Mouse (Mus musculus): ENCODE results near the gene Olfr1437. TPM values are rescaled to one million over a fixed set of nuclear protein-coding genes. Genes with fewer than 3 reads are reported as not detected.
"Not testable (repeated sequence)": the region's sequence is repeated elsewhere in the genome, so short reads cannot be mapped to it uniquely, and the experiment has no call there.

Gene Olfr1437
- not detected in 2 replicates for polyA plus RNA-seq (2015; fragmentation: Nextera tagmentation; extraction: Ambion mirVana)

- WGBS, result 87% methylated on average over 2 of the region's 2 CpGs
- Histone ChIP-seq H3K4me1 (no peaks in the 10 kb centered on the region), H3K4me2 (no peak within 1 kb of the TSS), H3K36me3 (no peaks in the 10 kb centered on the region), H3K27ac (no peak within 1 kb of the TSS), H3K9me3 (no peaks in the 10 kb centered on the region), H3K4me3 (replicated peaks) (no peak within 1 kb of the TSS), H3K9ac (no peak within 1 kb of the TSS), H3K27me3 (replicated peaks) (no peaks in the 10 kb centered on the region)
- no peak for ATAC-seq (ENCODE audit: insufficient read depth, low FRiP score, low read depth)
These were observed at the start of gene Olfr1437 for GRCm38 (mm10) chr19:12325001-12325400. Gene Olfr1437, minus strand, starts transcription at chr19:12325101.

- no peak overlapping the region for H3K27ac ChIP-seq
- 37% methylated on average over 2 of the region's 2 CpGs for WGBS
- no peak overlapping the region for H3K4me2 ChIP-seq
These were observed 49.6 kb upstream of the Olfr1437 start for GRCm38 (mm10) chr19:12374465-12375025.

GRCm38 (mm10) chr19:12373004-12373403 is 48.1 kb upstream of the Olfr1437 start:
- no peak overlapping the region for H3K4me3 ChIP-seq (replicated peaks)

More at GRCm38 (mm10) chr19:12374465-12375025, 49.6 kb upstream of the Olfr1437 start:
- Histone ChIP-seq H3K9ac (no peak overlapping the region), H3K4me1 (no peaks in the 10 kb centered on the region), H3K36me3 (no peaks in the 10 kb centered on the region), H3K27me3 (replicated peaks) (no peaks in the 10 kb centered on the region), H3K9me3 (no peaks in the 10 kb centered on the region), H3K4me3 (replicated peaks) (no peak overlapping the region)
- ATAC-seq (ENCODE audit: insufficient read depth, low FRiP score, low read depth), result no peak

GRCm38 (mm10) chr19:12335810-12336209 is 10.9 kb upstream of the Olfr1437 start, which contains the start of gene Olfr1438-ps1:
Gene Olfr1438-ps1, minus strand, starts transcription at chr19:12335910.
- Histone ChIP-seq H3K27me3 (replicated peaks) (no peaks in the 10 kb centered on the region), H3K9me3 (no peaks in the 10 kb centered on the region), H3K36me3 (no peaks in the 10 kb centered on the region), H3K9ac (no peak within 1 kb of the TSS), H3K4me1 (no peaks in the 10 kb centered on the region), H3K4me2 (no peak within 1 kb of the TSS), H3K4me3 (replicated peaks) (no peak within 1 kb of the TSS), H3K27ac (no peak within 1 kb of the TSS)
- 81% methylated on average over 3 of the region's 3 CpGs for WGBS
- no peak for ATAC-seq (ENCODE audit: insufficient read depth, low FRiP score, low read depth)

More at GRCm38 (mm10) chr19:12373004-12373403, 48.1 kb upstream of the Olfr1437 start:
- H3K27me3 ChIP-seq (replicated peaks), result no peaks in the 10 kb centered on the region
- WGBS, result 83% methylated on average over 3 of the region's 3 CpGs
- H3K9me3 ChIP-seq, result no peaks in the 10 kb centered on the region
- H3K27ac ChIP-seq, result no peak overlapping the region
- H3K9ac ChIP-seq, result no peak overlapping the region
- ATAC-seq (ENCODE audit: insufficient read depth, low FRiP score, low read depth), result no peak
- H3K4me1 ChIP-seq, result no peaks in the 10 kb centered on the region
- no peak overlapping the region for H3K4me2 ChIP-seq
- no peaks in the 10 kb centered on the region for H3K36me3 ChIP-seq

- WGBS, result 90% methylated on average over 1 of the region's 1 CpGs
- not testable (repeated sequence) for H3K9ac ChIP-seq; H3K27me3 ChIP-seq (replicated peaks); H3K36me3 ChIP-seq; ATAC-seq (ENCODE audit: insufficient read depth, low FRiP score, low read depth); H3K4me2 ChIP-seq; H3K9me3 ChIP-seq; H3K4me3 ChIP-seq (replicated peaks); H3K4me1 ChIP-seq; H3K27ac ChIP-seq
These were observed 25.9 kb downstream of the Olfr1437 start, which contains the start of gene Olfr1436 for GRCm38 (mm10) chr19:12299030-12299429. Gene Olfr1436, minus strand, starts transcription at chr19:12299130.

GRCm38 (mm10) chr19:12292979-12293378 is 31.9 kb downstream of the Olfr1437 start:
- H3K4me3 ChIP-seq (replicated peaks), result no peak overlapping the region
- H3K9me3 ChIP-seq, result no peaks in the 10 kb centered on the region
- H3K9ac ChIP-seq, result no peak overlapping the region
- no peak overlapping the region for H3K27ac ChIP-seq
- H3K4me2 ChIP-seq, result no peak overlapping the region
- no peak for ATAC-seq (ENCODE audit: insufficient read depth, low FRiP score, low read depth)
- H3K4me1 ChIP-seq, result no peaks in the 10 kb centered on the region
- no peaks in the 10 kb centered on the region for H3K27me3 ChIP-seq (replicated peaks)
- no peaks in the 10 kb centered on the region for H3K36me3 ChIP-seq

GRCm38 (mm10) chr19:12279554-12279953 is 45.3 kb downstream of the Olfr1437 start, which contains the start of gene Olfr1434:
Gene Olfr1434, plus strand, starts transcription at chr19:12279854.
- ATAC-seq (ENCODE audit: insufficient read depth, low FRiP score, low read depth), result no peak
- Histone ChIP-seq H3K27ac (no peak within 1 kb of the TSS), H3K4me1 (no peaks in the 10 kb centered on the region), H3K4me2 (no peak within 1 kb of the TSS), H3K36me3 (no peaks in the 10 kb centered on the region), H3K4me3 (replicated peaks) (no peak within 1 kb of the TSS), H3K27me3 (replicated peaks) (no peaks in the 10 kb centered on the region), H3K9me3 (no peaks in the 10 kb centered on the region), H3K9ac (no peak within 1 kb of the TSS)
- whole genome bisulfite sequencing, result 79% methylated on average over 2 of the region's 2 CpGs

Other genes with a start within 250 kb of the Olfr1437 start
- gene Olfr1425, start 247.4 kb downstream of the Olfr1437 start, polyA plus RNA-seq (2015; fragmentation: Nextera tagmentation; extraction: Ambion mirVana), result not detected in 2 replicates
- gene Olfr1426, start 233.1 kb downstream of the Olfr1437 start, polyA plus RNA-seq (2015; fragmentation: Nextera tagmentation; extraction: Ambion mirVana), result not detected in 2 replicates
- not detected in 2 replicates for gene Olfr1427, start 221.8 kb downstream of the Olfr1437 start, polyA plus RNA-seq (2015; fragmentation: Nextera tagmentation; extraction: Ambion mirVana)
- gene Olfr1428, start 209.2 kb downstream of the Olfr1437 start, polyA plus RNA-seq (2015; fragmentation: Nextera tagmentation; extraction: Ambion mirVana), result not detected in 2 replicates
- not detected in 2 replicates for gene Olfr76, start 201.9 kb downstream of the Olfr1437 start, polyA plus RNA-seq (2015; fragmentation: Nextera tagmentation; extraction: Ambion mirVana)
- 0.04 and 0.06 TPM in 2 replicates for gene Olfr1555-ps1, start 155.0 kb downstream of the Olfr1437 start, polyA plus RNA-seq (2015; fragmentation: Nextera tagmentation; extraction: Ambion mirVana)
- not detected in 2 replicates for gene Olfr1431, start 124.5 kb downstream of the Olfr1437 start, polyA plus RNA-seq (2015; fragmentation: Nextera tagmentation; extraction: Ambion mirVana)
- not detected in 2 replicates for gene Olfr1432, start 92.5 kb downstream of the Olfr1437 start, polyA plus RNA-seq (2015; fragmentation: Nextera tagmentation; extraction: Ambion mirVana)
- not detected in 2 replicates for gene Olfr262, start 83.4 kb downstream of the Olfr1437 start, polyA plus RNA-seq (2015; fragmentation: Nextera tagmentation; extraction: Ambion mirVana)
- not detected in 2 replicates for gene Olfr235, start 64.1 kb downstream of the Olfr1437 start, polyA plus RNA-seq (2015; fragmentation: Nextera tagmentation; extraction: Ambion mirVana)
- not detected in 2 replicates for gene Olfr1434, start 45.2 kb downstream of the Olfr1437 start, polyA plus RNA-seq (2015; fragmentation: Nextera tagmentation; extraction: Ambion mirVana)
- gene Olfr1436, start 26.0 kb downstream of the Olfr1437 start, polyA plus RNA-seq (2015; fragmentation: Nextera tagmentation; extraction: Ambion mirVana), result not detected in 2 replicates
- not detected in 2 replicates for gene Olfr1438-ps1, start 10.8 kb upstream of the Olfr1437 start, polyA plus RNA-seq (2015; fragmentation: Nextera tagmentation; extraction: Ambion mirVana)
- gene Olfr1440, start 62.2 kb upstream of the Olfr1437 start, polyA plus RNA-seq (2015; fragmentation: Nextera tagmentation; extraction: Ambion mirVana), result not detected in 2 replicates
- gene Olfr1441, start 92.3 kb upstream of the Olfr1437 start, polyA plus RNA-seq (2015; fragmentation: Nextera tagmentation; extraction: Ambion mirVana), result not detected in 2 replicates
- not detected in 2 replicates for gene Pfpl, start 102.8 kb upstream of the Olfr1437 start, polyA plus RNA-seq (2015; fragmentation: Nextera tagmentation; extraction: Ambion mirVana)
- gene Mpeg1, start 135.7 kb upstream of the Olfr1437 start, polyA plus RNA-seq (2015; fragmentation: Nextera tagmentation; extraction: Ambion mirVana), result 1.2 and 1.3 TPM in 2 replicates
- gene Dtx4, start 176.4 kb upstream of the Olfr1437 start, polyA plus RNA-seq (2015; fragmentation: Nextera tagmentation; extraction: Ambion mirVana), result 14.7 and 18.6 TPM in 2 replicates
- 20.5 and 21.1 TPM in 2 replicates for gene Fam111a, start 220.6 kb upstream of the Olfr1437 start, polyA plus RNA-seq (2015; fragmentation: Nextera tagmentation; extraction: Ambion mirVana)